Mouse (Mus musculus) splenic B cell, adult 2 months (primary cell): Measurements from ENCODE around the gene Ech1.

Experiments used
- DNase-seq: peaks from one replicate; pipeline ENCODE4 v3.0.0-alpha.2; 2011; ENCODE audit warnings: low read depth, low spot score
- H3K27me3 ChIP-seq: 2 replicates; pipeline ENCODE4 v1.6.1; 2012; ENCODE audit warnings: mild to moderate bottlenecking, low read length, moderate library complexity, mixed read lengths; ENCODE audit not compliant: control insufficient read depth, poor library complexity, insufficient read depth, severe bottlenecking
- H3K36me3 ChIP-seq: 2 replicates; pipeline ENCODE4 v1.6.1; 2012; ENCODE audit warnings: mild to moderate bottlenecking, low read length, moderate library complexity, mixed read lengths; ENCODE audit not compliant: control insufficient read depth, poor library complexity, insufficient read depth, severe bottlenecking

Ech1 gene

DNA sequence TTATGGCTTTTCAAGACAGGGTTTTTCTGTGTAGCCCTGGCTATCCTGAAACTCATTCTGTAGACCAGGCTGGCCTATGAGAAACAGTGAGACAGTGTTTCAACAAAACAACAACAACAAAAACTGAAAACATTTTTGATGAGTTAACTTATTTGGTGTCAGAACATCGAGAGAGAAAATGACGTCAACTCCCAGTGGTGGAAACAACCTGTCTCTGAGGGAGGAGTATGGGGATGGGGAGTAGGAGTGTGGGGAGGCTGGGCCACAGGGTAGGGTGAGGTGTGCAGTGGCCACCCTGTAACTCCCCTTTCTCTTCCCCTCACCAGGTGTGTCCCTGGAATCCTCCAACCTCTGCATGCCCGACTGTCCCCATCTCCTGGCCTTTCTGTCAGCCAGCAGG lies 30.5 kb upstream of the Ech1 start:
- Histone ChIP-seq H3K27me3 (no peaks in the 10 kb centered on the region), H3K36me3 (no peaks in the 10 kb centered on the region)
- DNase-seq = no peak

DNA sequence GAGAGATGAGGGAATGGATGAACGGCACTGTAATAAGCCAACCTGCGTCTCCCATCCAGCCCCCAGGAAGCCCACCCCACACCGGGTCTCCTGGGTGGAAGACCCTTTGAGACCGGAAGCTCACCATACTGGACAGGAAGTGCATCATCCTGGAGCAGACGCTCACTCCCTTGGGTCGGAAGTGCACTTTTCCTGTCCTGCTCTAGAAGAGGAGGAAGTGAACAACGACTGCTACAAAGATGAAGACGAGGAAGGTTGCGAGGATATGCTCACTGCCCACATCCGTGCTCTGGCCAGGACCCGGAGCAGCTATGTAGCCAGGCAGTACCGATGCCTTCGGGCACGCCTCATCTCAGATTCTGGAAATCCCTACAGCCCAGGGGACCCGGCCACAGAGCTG lies 29.2 kb upstream of the Ech1 start:
- peak; percentile 54 for DNase-seq
- Histone ChIP-seq H3K36me3 (no peaks in the 10 kb centered on the region), H3K27me3 (no peaks in the 10 kb centered on the region)

DNA sequence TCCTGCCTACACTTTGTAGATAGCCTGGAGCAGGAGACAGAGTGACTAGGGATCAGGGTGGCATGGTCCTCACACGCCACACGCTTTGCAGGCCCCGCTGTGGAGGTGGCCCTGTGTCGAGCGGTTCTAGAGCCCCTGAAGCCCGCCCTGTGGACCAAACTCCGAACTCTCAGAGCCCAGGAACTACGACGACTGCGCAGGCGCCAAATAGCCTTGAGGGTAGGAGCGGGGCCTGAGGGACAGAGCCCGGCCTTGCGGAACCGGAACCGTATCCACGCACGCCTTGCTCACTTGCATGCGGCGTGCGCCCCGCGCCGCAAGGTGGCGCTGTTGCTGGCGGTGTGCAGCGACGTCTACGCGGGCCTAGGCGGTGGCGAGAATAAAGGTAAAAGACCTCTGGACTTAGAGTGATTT lies 28.4 kb upstream of the Ech1 start:
- no peaks in the 10 kb centered on the region for H3K36me3 ChIP-seq
- H3K27me3 ChIP-seq = no peaks in the 10 kb centered on the region
- DNase-seq = peak; percentile 92

DNA sequence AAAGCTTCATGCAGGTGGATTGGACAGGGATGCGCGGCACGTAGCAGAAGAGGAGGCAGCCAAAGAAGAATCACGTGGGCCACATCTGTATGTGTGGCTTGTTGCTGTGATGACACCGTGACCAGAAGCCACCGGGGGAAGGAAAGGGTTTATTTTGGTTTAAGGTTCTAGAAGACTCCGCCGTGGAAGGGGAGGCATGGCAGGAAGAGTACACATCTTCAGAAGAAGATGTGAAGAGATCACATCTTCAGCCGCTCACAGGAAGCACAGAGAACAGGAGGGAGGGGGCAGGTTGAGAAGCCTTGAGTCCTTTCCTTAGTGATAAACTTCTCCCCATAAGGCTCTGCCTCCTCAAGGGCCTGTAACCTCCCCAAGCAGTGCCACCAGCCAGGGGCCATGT lies 25.0 kb upstream of the Ech1 start:
- Histone ChIP-seq H3K27me3 (no peaks in the 10 kb centered on the region), H3K36me3 (no peaks in the 10 kb centered on the region)
- DNase-seq = no peak

DNA sequence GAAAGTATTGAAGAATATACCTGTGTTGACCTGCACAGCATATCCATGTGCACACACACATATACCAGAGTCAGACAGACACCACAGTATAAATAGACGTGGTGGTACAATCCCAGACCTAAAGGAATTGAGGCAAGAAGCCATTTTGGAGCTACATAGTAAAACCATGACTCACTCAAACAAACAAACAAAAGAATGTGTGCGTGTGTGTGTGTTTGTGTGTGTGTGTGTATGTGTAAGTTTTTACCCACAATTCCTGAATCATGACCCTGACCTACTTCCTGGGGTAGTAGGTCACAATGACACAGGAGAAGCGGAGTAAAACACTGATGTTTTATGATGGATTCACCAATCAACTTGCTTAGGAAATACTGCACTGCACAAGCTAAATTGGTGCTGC lies 23.6 kb upstream of the Ech1 start:
- H3K36me3 ChIP-seq = no peaks in the 10 kb centered on the region
- DNase-seq = no peak
- H3K27me3 ChIP-seq = no peaks in the 10 kb centered on the region

DNA sequence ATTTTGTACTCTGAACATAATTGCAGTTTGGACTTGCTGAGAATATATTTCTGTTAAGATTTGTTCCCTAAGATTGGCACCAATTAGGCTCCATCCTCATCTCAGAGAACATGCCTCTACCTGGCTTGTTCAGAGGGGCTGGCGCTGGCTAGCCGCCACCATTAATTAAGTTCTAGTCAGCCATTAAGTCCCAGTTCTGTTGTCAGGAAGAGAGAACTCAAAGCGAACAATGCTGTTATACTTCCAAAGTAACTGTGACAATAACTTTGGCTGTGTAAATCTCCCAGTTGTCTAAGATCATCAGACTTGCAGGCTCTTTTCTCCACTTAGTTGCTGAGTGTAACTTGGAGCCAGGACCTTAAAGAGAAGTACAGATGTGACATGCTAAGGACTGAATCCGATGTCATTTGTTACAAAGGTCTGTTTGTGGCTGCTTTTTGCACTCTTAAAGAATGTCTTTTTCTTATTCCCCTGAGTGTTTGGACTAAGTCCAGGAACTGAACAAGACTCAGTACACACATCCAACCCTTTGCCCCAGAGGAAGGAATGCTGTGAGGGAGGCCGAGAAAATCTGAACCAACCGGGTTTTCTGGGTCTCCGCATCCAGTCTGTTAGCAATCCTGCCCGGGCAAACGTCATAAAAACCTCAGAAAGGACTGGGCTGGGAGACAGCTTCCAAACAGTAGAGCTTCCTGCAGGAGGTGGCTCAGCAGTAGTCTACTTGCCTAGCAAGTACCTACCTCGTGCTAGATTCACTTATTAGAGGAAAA lies 22.9 kb upstream of the Ech1 start:
- DNase-seq = no peak

DNA sequence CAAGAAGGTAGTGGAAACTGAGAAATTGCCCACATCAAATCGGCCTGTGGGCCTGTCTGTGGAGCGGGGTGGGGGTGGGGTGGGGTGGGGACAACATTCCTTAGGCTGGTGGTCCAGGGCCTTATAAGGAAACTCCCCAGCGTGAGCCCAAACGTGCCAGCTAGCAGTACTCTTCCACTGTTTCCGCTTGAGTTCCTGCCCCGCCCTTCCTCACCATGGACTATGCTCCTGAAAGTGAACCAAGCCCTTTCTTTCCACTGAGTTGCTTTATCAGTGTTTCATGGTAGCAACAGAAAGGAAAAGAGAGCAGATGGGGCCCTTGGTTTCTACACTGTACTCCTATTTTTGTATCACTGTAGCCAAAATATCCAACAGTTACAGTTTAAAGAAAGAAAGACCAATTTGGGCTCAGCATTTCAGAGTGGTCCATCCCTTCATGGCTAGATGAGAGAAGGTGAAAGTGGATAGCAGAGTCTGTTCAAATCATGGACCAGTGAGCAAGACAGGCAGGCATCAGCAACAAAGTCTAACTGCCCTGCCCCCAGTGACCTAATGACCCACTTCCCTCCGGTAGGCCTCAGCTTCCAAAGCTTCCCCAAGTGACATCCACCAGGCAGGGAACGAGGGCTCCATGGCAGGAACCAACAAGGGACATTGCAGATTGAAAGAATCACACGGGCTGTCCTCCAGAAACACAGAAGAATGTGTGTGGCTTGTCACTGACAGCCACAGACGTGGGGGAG lies 22.0 kb upstream of the Ech1 start:
- Histone ChIP-seq H3K36me3 (no peaks in the 10 kb centered on the region), H3K27me3 (no peaks in the 10 kb centered on the region)
- DNase-seq = peak; percentile 42

More for the DNA sequence above, 22.9 kb upstream of the Ech1 start:
- no peaks in the 10 kb centered on the region for H3K36me3 ChIP-seq
- no peaks in the 10 kb centered on the region for H3K27me3 ChIP-seq

DNA sequence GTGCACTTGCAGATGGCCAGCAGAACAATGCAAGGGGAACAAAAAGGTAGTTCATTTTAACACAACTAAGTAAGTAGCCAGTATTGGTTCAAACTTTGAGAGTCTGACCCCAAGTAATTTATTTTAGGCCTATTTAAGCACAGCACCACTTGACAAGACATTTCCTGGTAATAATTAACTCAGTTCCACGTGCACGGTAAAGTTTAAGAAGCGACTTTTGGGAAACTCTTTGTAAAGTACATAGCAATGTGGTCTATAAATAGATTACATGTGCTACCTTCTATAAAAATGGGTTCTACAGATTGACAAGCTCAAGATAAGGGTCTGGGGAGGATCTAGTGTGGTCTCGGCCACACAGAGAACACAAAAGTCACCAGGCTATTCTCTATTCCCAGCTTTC lies 21.3 kb upstream of the Ech1 start:
- Histone ChIP-seq H3K27me3 (no peaks in the 10 kb centered on the region), H3K36me3 (no peaks in the 10 kb centered on the region)
- DNase-seq = no peak

DNA sequence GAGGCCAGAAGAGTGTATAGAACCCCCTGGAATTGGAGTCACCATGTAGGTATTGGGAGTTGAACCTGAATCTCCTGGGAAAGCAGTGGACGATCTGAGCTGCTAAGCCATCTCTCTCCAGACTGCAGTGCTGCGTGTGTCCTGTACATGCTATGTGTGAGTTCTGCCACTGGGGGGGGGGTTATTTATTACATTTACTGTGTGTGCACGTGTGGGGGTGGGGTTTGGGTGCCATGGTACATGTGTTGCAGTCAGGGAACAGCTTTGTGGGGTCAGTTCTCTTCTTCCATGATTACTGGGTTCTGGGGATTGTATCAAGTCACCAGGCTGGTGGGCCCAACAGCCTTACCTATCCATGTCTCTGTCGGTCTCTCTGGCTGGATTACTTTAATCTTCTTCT lies 18.1 kb upstream of the Ech1 start:
- Histone ChIP-seq H3K36me3 (no peaks in the 10 kb centered on the region), H3K27me3 (no peaks in the 10 kb centered on the region)
- DNase-seq = peak; percentile 78

DNA sequence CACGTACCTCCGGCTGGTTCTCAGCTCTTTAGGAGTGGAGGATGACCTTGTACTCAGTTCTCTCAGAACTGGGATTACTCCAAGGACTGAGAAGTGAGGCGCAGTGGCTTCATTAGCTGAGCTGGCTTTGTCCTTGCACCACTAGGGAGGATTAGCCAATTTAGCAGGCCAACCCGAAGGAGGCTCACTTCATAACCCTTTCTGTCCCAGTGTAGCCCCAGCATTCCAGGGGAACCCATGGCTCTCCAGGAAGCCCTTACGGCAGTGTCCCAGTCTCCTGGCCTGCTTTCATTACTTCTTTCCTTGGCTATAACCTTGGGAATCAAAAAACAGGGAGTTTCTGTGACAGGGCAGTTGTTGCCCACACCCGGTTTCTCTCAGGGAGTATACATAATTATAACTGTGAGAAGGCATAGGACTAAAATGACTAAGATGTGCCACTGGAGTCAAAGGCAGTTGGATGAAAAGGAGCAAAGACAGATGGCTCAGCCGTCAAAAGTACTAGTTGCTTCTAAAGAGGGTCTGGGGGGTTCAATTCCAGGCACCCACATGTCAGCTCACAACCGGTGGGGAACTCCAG lies 17.3 kb upstream of the Ech1 start:
- H3K27me3 ChIP-seq = no peaks in the 10 kb centered on the region
- H3K36me3 ChIP-seq = no peaks in the 10 kb centered on the region
- no peak for DNase-seq

DNA sequence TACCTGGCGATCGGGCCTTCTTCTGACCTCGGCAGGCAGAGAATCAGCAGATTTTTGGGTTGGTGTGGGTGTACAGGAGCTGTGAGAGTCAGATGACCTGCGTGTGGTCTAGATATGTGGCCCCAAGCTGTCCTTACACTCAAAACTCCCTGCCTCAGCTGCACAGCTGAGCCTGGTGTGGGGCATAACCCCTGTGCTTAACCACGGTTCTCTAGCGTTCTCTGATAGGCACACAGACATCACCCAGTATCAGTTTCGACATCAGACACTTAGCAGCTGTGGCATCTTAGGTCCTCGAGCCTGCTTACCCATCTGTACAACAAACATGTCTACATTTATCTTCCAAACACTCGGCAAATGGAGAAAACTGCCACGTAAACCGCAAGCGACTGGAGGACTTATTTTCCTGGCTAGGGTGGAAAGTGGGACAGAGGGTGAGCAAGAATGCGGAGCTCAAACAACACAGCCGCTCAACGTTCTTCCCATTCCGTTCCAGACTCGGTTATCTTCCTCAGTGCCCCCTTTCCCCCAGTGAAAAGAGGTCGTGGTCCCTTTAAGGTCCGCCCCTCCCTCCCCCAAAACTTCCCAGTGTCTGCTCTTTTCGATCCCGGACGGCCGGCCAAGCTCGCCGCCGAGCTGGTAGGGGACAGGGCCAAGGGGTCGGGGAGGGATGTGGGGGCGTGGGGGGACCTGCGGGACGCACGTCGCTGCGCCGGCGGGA lies 16.6 kb upstream of the Ech1 start, which contains the start of gene Hnrnpl:
Gene Hnrnpl, plus strand, starts transcription at position 321 of the 721 bp plus-strand sequence.
- H3K36me3 ChIP-seq = peaks cover 2% of the 10 kb centered on the region; the same call in 1 of the 2 replicates
- H3K27me3 ChIP-seq = no peaks in the 10 kb centered on the region
- DNase-seq = peak; percentile 79

DNA sequence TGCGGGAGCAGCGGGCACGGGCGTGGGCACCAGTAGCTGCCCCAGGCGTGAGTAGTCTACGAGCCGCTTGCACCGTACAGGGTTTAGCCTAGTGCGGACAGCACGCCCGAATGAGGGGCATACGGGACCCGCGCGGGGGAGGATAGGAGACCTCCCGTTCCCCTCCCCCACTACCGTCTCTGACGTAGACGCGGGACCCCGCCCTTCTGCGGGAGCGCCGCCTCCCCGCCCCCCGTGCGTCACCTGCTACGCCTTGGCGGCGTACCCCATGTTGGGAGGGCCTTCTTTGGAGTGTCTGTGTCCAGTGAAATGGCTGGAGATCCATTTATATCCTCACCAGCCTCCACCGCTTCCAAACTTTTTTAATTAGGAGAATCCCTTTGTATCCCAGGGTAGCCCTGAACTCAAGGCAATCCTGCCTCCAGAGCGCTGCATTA lies 16.0 kb upstream of the Ech1 start:
- H3K27me3 ChIP-seq = no peaks in the 10 kb centered on the region
- DNase-seq = peak; percentile 95
- peaks cover 7% of the 10 kb centered on the region for H3K36me3 ChIP-seq

DNA sequence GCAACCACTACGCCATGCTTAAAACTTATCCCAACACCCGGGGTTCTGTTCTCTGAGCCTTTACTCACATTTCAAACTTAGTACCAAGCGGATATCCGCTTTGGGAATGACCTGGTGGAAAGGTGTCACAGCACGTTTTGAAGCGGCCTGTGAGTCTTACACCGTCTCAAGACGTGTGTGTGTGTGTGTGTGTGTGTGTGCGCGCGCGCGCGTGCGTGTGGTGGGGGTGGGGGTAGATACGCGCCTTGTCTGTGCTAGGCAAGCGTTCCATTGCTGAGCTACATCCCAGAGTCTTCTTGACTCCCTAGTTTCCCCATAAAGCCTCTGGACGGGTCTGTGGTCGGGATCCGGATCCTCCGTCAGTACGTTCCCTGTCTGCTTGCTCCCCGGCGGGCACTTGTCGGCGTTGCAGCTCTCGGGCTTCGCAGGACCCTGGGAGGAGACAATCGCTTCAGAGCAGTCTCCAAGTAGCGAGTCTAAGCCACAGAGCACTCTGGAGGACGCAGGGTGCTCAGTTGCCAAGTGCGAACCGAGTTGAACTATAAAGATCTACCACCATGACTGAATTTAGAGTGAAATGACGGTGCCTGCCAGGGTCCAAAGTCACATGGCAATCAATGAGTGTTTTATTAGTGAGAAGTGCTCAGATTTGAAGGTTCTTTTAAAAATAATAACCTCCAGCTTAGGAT lies 15.5 kb upstream of the Ech1 start:
- no peaks in the 10 kb centered on the region for H3K27me3 ChIP-seq
- peak; percentile 77 for DNase-seq

More for the DNA sequence above, 15.5 kb upstream of the Ech1 start:
- H3K36me3 ChIP-seq = peaks cover 11% of the 10 kb centered on the region
